8 mouse cellular contexts compared by ENCODE assay signal in the genomic region with DNA sequence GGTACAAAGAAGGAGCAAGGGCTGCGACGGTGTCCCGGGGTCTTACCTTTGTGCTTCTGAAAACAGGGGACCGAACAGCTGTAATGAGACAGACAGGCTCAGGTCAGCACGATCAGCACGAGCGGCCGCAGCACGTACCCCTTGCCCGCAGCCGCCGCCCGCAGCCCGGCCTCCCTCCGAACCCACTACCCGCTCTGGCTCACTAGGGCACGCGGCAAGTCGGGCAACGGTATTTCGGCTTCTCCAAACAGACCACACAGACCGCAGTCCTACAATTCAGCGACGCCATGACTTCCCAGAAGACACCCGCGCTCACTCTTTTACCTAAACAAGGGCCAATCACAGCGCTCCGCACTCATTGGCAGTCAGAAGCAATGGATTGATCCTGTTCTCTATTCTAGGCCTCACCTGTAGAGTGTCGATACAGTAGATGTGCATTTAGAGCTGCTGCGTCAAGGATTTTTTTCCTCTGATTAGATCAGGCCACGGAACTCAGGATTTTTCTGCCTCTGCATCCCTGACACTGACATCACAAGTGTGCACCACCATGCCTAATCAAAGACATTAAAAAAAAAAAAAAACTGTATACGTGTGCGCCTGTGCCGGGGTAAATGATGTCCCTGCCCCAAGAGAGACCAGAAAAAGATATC. TPM values are rescaled to one million over a fixed set of nuclear protein-coding genes. Genes with fewer than 3 reads are reported as not detected.
DNase-seq lines count a peak whose midpoint lies in the region; ATAC-seq and TF ChIP-seq lines count a peak whose summit lies in the region.

A gene (minus strand): TSS at position 314 of the 650 bp plus-strand sequence.

- H3K4me3 ChIP-seq in CH12.LX (replicated peaks in 1 of 3; ENCODE audit: low read depth in 2 of 3, low read length in 2 of 3, poor library complexity in 1 of 3), result peak within 1 kb of the TSS; percentile 83 to 98 (median 93)
- H3K4me3 ChIP-seq in forebrain, embryonic 12.5 days (replicated peaks), result peak within 1 kb of the TSS; percentile 95
- peak within 1 kb of the TSS; percentile 86 for H3K4me3 ChIP-seq in heart, postnatal 0 days (ENCODE audit: low read depth, low read length)
- peak within 1 kb of the TSS; percentile 80 for H3K4me3 ChIP-seq in liver, embryonic 16.5 days (ENCODE audit: low read depth, low read length)
- H3K4me3 ChIP-seq in neural tube, embryonic 13.5 days, result peak within 1 kb of the TSS; percentile 95
- peak within 1 kb of the TSS; percentile 92 for H3K4me3 ChIP-seq in testis, adult 2 months (ENCODE audit: control insufficient read depth, low read depth, low read length)

- peak; percentile 90 for TF ChIP-seq POLR2A in CH12.LX (IDR thresholded peaks at IDR 0.05; ENCODE audit: low read depth, low read length)
- TF ChIP-seq POLR2A in testis, adult 2 months (IDR thresholded peaks at IDR 0.05; ENCODE audit: control insufficient read depth, low read depth, low read length), result peak; percentile 68

- TF ChIP-seq CTCF in CH12.LX (conservative IDR thresholded peaks at IDR 0.05 in 1 of 2, IDR thresholded peaks at IDR 0.05 in 1 of 2; ENCODE audit: low read depth in 2 of 2, low read length in 2 of 2), result no peak
- no peak for TF ChIP-seq CTCF in heart, postnatal 0 days (IDR thresholded peaks at IDR 0.05; ENCODE audit: low read depth)
- TF ChIP-seq CTCF in testis, adult 2 months (IDR thresholded peaks at IDR 0.05; ENCODE audit: control insufficient read depth, insufficient read depth, insufficient replicate concordance, low read depth, low read length), result no peak

- peaks cover 21% of the 10 kb centered on the region for H3K79me2 ChIP-seq in CH12.LX (replicated peaks; ENCODE audit: control insufficient read depth, extremely low read depth, insufficient read depth, poor library complexity, severe bottlenecking)

- peak; percentile 89 for ATAC-seq in forebrain, embryonic 12.5 days (ENCODE audit: low FRiP score)
- peak; percentile 89 for ATAC-seq in heart, postnatal 0 days (ENCODE audit: insufficient read depth, low read depth)
- ATAC-seq in liver, embryonic 16.5 days (ENCODE audit: low read depth), result peak; percentile 84
- peak; percentile 92 for ATAC-seq in neural tube, embryonic 13.5 days (ENCODE audit: low read depth)

- peak within 1 kb of the TSS; percentile 76 for H3K9ac ChIP-seq in CH12.LX (ENCODE audit: insufficient read depth, low read depth)
- peak within 1 kb of the TSS; percentile 82 for H3K9ac ChIP-seq in forebrain, embryonic 12.5 days
- H3K9ac ChIP-seq in heart, postnatal 0 days (replicated peaks; ENCODE audit: low read depth, low read length), result peak within 1 kb of the TSS; percentile 78
- peak within 1 kb of the TSS; percentile 73 for H3K9ac ChIP-seq in liver, embryonic 16.5 days (ENCODE audit: low read depth, low read length)
- peak within 1 kb of the TSS; percentile 88 for H3K9ac ChIP-seq in neural tube, embryonic 13.5 days

- peaks cover 16% of the 10 kb centered on the region for H3K27me3 ChIP-seq in CH12.LX (replicated peaks)
- 0 out of 2 replicates have a peak, but pooled peaks cover 4% of the 10 kb centered on the region for H3K27me3 ChIP-seq in forebrain, embryonic 12.5 days
- no peaks in the 10 kb centered on the region for H3K27me3 ChIP-seq in heart, postnatal 0 days (ENCODE audit: control insufficient read depth, insufficient read depth, low read length)
- H3K27me3 ChIP-seq in liver, embryonic 16.5 days (ENCODE audit: control insufficient read depth, insufficient read depth, low read depth, low read length), result no peaks in the 10 kb centered on the region
- no peaks in the 10 kb centered on the region for H3K27me3 ChIP-seq in neural tube, embryonic 13.5 days
- no peaks in the 10 kb centered on the region for H3K27me3 ChIP-seq in testis, adult 2 months (ENCODE audit: control insufficient read depth, insufficient read depth, low read length)

- H3K9me3 ChIP-seq in CH12.LX (replicated peaks; ENCODE audit: low read length), result no peaks in the 10 kb centered on the region
- no peaks in the 10 kb centered on the region for H3K9me3 ChIP-seq in forebrain, embryonic 12.5 days
- no peaks in the 10 kb centered on the region for H3K9me3 ChIP-seq in heart, postnatal 0 days (replicated peaks; ENCODE audit: control insufficient read depth, low read length)
- H3K9me3 ChIP-seq in liver, embryonic 16.5 days (replicated peaks; ENCODE audit: control insufficient read depth, low read length), result no peaks in the 10 kb centered on the region
- H3K9me3 ChIP-seq in neural tube, embryonic 13.5 days, result no peaks in the 10 kb centered on the region

- no peak for TF ChIP-seq EP300 in CH12.LX (IDR thresholded peaks at IDR 0.05; ENCODE audit: low read length)
- no peak for TF ChIP-seq EP300 in heart, postnatal 0 days (IDR thresholded peaks at IDR 0.05; ENCODE audit: low read depth)

- peaks cover 25 to 31% of the 10 kb centered on the region in 2 experiments for H3K36me3 ChIP-seq in CH12.LX (replicated peaks in 1 of 2; ENCODE audit: control insufficient read depth in 1 of 2, insufficient read depth in 1 of 2, low read length in 1 of 2)
- peaks cover 27% of the 10 kb centered on the region for H3K36me3 ChIP-seq in forebrain, embryonic 12.5 days (replicated peaks)
- H3K36me3 ChIP-seq in heart, postnatal 0 days (replicated peaks; ENCODE audit: control insufficient read depth, insufficient read depth, low read length), result peaks cover 20% of the 10 kb centered on the region
- H3K36me3 ChIP-seq in liver, embryonic 16.5 days (ENCODE audit: control insufficient read depth, insufficient read depth), result peaks cover 8% of the 10 kb centered on the region; the same call in 1 of the 2 replicates
- peaks cover 30% of the 10 kb centered on the region for H3K36me3 ChIP-seq in neural tube, embryonic 13.5 days
- H3K36me3 ChIP-seq in testis, adult 2 months (ENCODE audit: control insufficient read depth, insufficient read depth, low read length), result no peaks in the 10 kb centered on the region

- 0 out of 2 replicates have a peak within 1 kb of the TSS, but pooled peaks have one; percentile 18 for H3K27ac ChIP-seq in CH12.LX (ENCODE audit: insufficient read depth, low read depth)
- H3K27ac ChIP-seq in forebrain, embryonic 12.5 days, result no peak within 1 kb of the TSS
- 0 out of 2 replicates have a peak within 1 kb of the TSS, but pooled peaks have one; percentile 15 for H3K27ac ChIP-seq in heart, postnatal 0 days (ENCODE audit: low read depth)
- peak within 1 kb of the TSS; percentile 46 for H3K27ac ChIP-seq in liver, embryonic 16.5 days (ENCODE audit: low read length)
- 0 out of 2 replicates have a peak within 1 kb of the TSS, but pooled peaks have one; percentile 33 for H3K27ac ChIP-seq in neural tube, embryonic 13.5 days (replicated peaks)
- peak within 1 kb of the TSS; percentile 67 for H3K27ac ChIP-seq in testis, adult 2 months (ENCODE audit: control insufficient read depth, insufficient read depth, low read depth, low read length)

- TF ChIP-seq RAD21 in CH12.LX (IDR thresholded peaks at IDR 0.05; ENCODE audit: low read depth, low read length), result no peak

- H3K4me2 ChIP-seq in CH12.LX (ENCODE audit: insufficient read depth, low read depth, poor library complexity, severe bottlenecking), result peak within 1 kb of the TSS; percentile 96
- H3K4me2 ChIP-seq in forebrain, embryonic 12.5 days, result peak within 1 kb of the TSS; percentile 79
- peak within 1 kb of the TSS; percentile 91 for H3K4me2 ChIP-seq in heart, postnatal 0 days (ENCODE audit: low read depth, low read length)
- peak within 1 kb of the TSS; percentile 82 for H3K4me2 ChIP-seq in liver, embryonic 16.5 days (ENCODE audit: low read depth, low read length)
- H3K4me2 ChIP-seq in neural tube, embryonic 13.5 days, result peak within 1 kb of the TSS; percentile 90

- in situ Hi-C loops in CH12.LX (cut with MboI; ENCODE audit: low pct_ligation_motif_present, low pct_unique_long_range_greater_than_20kb, low sequenced_read_pairs), result loop anchor here (5.0 to 10.0 kb wide), 4 partner anchors 39 to 339 kb away; no protein-coding TSS in a partner anchor

- peak; percentile 95 for DNase-seq in CH12.LX (ENCODE audit: extremely low read depth)
- DNase-seq in c-Kit-positive CD71-positive TER-119-negative erythroid progenitor cells, embryonic 14.5 days (ENCODE audit: low read depth), result peak; percentile 88
- DNase-seq in heart, postnatal 0 days (ENCODE audit: low spot score), result peak; percentile 94
- peak; percentile 83 to 89 for DNase-seq in kidney, postnatal 4 days

- H3K4me1 ChIP-seq in CH12.LX (ENCODE audit: control insufficient read depth in 1 of 2, insufficient read depth in 2 of 2), result peaks cover 6 to 37% of the 10 kb centered on the region in 2 experiments; a peak in 3 of 4 replicates
- peaks cover 22% of the 10 kb centered on the region for H3K4me1 ChIP-seq in forebrain, embryonic 12.5 days
- 0 out of 2 replicates have a peak, but pooled peaks cover 10% of the 10 kb centered on the region for H3K4me1 ChIP-seq in heart, postnatal 0 days (ENCODE audit: control insufficient read depth, insufficient read depth)
- H3K4me1 ChIP-seq in liver, embryonic 16.5 days (ENCODE audit: control insufficient read depth, low read depth, low read length), result peaks cover 24% of the 10 kb centered on the region
- H3K4me1 ChIP-seq in neural tube, embryonic 13.5 days (replicated peaks), result peaks cover 24% of the 10 kb centered on the region
- H3K4me1 ChIP-seq in testis, adult 2 months (ENCODE audit: control insufficient read depth, insufficient read depth, low read length), result peaks cover 9% of the 10 kb centered on the region

- dilution Hi-C loops in CH12.LX (cut with MboI; ENCODE audit: extremely low pct_ligation_motif_present, extremely low pct_unique_long_range_greater_than_20kb, low sequenced_read_pairs), result no loop called here

- 4% methylated on average over 34 of the region's 34 CpGs for WGBS in forebrain, embryonic 12.5 days
- 5% methylated on average over 34 of the region's 34 CpGs for WGBS in heart, postnatal 0 days
- WGBS in liver, embryonic 16.5 days (ENCODE audit: insufficient replicate concordance), result 3% methylated on average over 34 of the region's 34 CpGs
- 3% methylated on average over 34 of the region's 34 CpGs for WGBS in neural tube, embryonic 13.5 days

TF ChIP-seq in CH12.LX, 34 proteins besides CTCF, POLR2A, EP300 and RAD21 (continues in another document):
- TF ChIP-seq CHD1 (IDR thresholded peaks at IDR 0.05; ENCODE audit: low read depth, low read length) (no peak), USF1 (IDR thresholded peaks at IDR 0.05; ENCODE audit: low read depth, low read length) (no peak), MXI1 (IDR thresholded peaks at IDR 0.05; ENCODE audit: low read depth, low read length) (peak; percentile 81)

RNA-seq across cellular contexts. Expression of the gene that starts here (rescaled TPM):
- total RNA-seq in CH12.LX (2012; rRNA removed), result 59.3 and 87.0 TPM in 2 replicates
- 130 and 140 TPM in 2 replicates for total RNA-seq in CH12.LX (2014; rRNA removed)
- 61.4 and 62.9 TPM in 2 replicates for polyA plus RNA-seq in CH12.LX (2012; ENCODE audit: insufficient read length, low read depth)
- 65.9 and 67.6 TPM in 2 replicates for polyA plus RNA-seq in forebrain, embryonic 12.5 days (2016; fragmentation: Nextera tagmentation; extraction: Ambion mirVana)
- total RNA-seq in heart, postnatal 0 days (2014; rRNA removed; ENCODE audit: low replicate concordance), result 21.1 and 31.0 TPM in 2 replicates
- 27.5 and 29.6 TPM in 2 replicates for polyA plus RNA-seq in heart, postnatal 0 days (2015; fragmentation: Nextera tagmentation; extraction: Ambion mirVana)
- polyA plus RNA-seq in liver, embryonic 16.5 days (2015; fragmentation: Nextera tagmentation; extraction: Ambion mirVana), result 27.4 and 32.1 TPM in 2 replicates
- polyA plus RNA-seq in neural tube, embryonic 13.5 days (2015; fragmentation: Nextera tagmentation; extraction: Ambion mirVana), result 65.4 and 68.0 TPM in 2 replicates
- polyA plus RNA-seq in testis, adult 2 months (2012; rRNA removed), result 44.6 and 45.3 TPM in 2 replicates
